Mouse (Mus musculus) cerebellum, adult 2 months (tissue): ENCODE results near the gene Boc.

Experiments
- CTCF ChIP-seq: fragments of 200-500 bp; IDR thresholded peaks from 2 replicates; pipeline ENCODE4 v1.5.1; 2011; ENCODE audit warnings: low read depth, mild to moderate bottlenecking, control low read depth, low read length, moderate library complexity, borderline replicate concordance; ENCODE audit not compliant: insufficient read depth
- POLR2A ChIP-seq: fragments of 200-500 bp; IDR thresholded peaks from 2 replicates; pipeline ENCODE4 v1.6.1; 2011; ENCODE audit warnings: low read length, control low read depth, borderline replicate concordance; ENCODE audit not compliant: insufficient read depth

GRCm38 (mm10) chr16:44547976-44548375, 10.7 kb downstream of the Boc start:
- no peak for TF ChIP-seq CTCF
- TF ChIP-seq POLR2A: no peak
